39 mouse cellular contexts compared by ENCODE assay signal in genomic region chr11:109769091-109769490, GRCm38 (mm10). TPM values are rescaled to one million over a fixed set of nuclear protein-coding genes. Genes with fewer than 3 reads are reported as not detected.
DNase-seq lines count a peak whose midpoint lies in the region; ATAC-seq and TF ChIP-seq lines count a peak whose summit lies in the region.
"Had no signal": no experiment of that assay in that cellular context is flagged by ENCODE, and none has a peak within 500 bp of the region (broad histone marks: within the 10 kb centered on the region; RNA-seq: fewer than 3 reads in every experiment).

No protein-coding gene starts in this region.

- peak; percentile 14 for DNase-seq in kidney, adult 2 months
- no peak for DNase-seq in kidney, postnatal 10 days
- DNase-seq in lung, embryonic 14.5 days, result peak; percentile 41
- no peak for DNase-seq in lung, postnatal 25 days (ENCODE audit: low spot score)
- DNase-seq in CH12.LX (ENCODE audit: extremely low read depth), result no peak
- DNase-seq in right cerebral cortex, adult 2 months (ENCODE audit: low spot score in 2 of 2), result no peak
- no peak for DNase-seq in cerebellum, postnatal 14 days
- DNase-seq: adrenal gland, postnatal 10 days; B cell, adult 2 months; cerebellum, adult 8-10 months; cerebellum, postnatal 36 days; forebrain, postnatal 0 days; heart, postnatal 14 days; kidney, adult 18-20 months; kidney, postnatal 25 days; right cerebral cortex, postnatal 4 days had no signal

- H3K9me3 ChIP-seq in lung, embryonic 14.5 days (ENCODE audit: low read depth, low read length), result no peaks in the 10 kb centered on the region
- H3K9me3 ChIP-seq in CH12.LX (replicated peaks; ENCODE audit: low read length), result no peaks in the 10 kb centered on the region
- H3K9me3 ChIP-seq: hindbrain, embryonic 12.5 days; lung, embryonic 15.5 days had no signal

- WGBS in kidney, adult 2 months, result 70% methylated on average over 5 of the region's 5 CpGs
- 62% methylated on average over 5 of the region's 5 CpGs for WGBS in lung, embryonic 14.5 days

- no peak overlapping the region for H3K4me2 ChIP-seq in lung, embryonic 14.5 days
- H3K4me2 ChIP-seq in CH12.LX (ENCODE audit: insufficient read depth, low read depth, poor library complexity, severe bottlenecking), result no peak overlapping the region
- H3K4me2 ChIP-seq: hindbrain, embryonic 12.5 days; limb, embryonic 13.5 days; liver, embryonic 11.5 days; lung, embryonic 15.5 days; midbrain, embryonic 11.5 days had no signal

- TF ChIP-seq CTCF in kidney, adult 2 months (conservative IDR thresholded peaks at IDR 0.05; ENCODE audit: insufficient read depth, insufficient read length, low read depth, low read length), result no peak
- peak; percentile 24; the same call in 1 of the 2 replicates for TF ChIP-seq CTCF in lung, embryonic 14.5 days (IDR thresholded peaks at IDR 0.05; ENCODE audit: low read depth)
- peak in 1 of 2 experiments; percentile 40; a peak in 2 of 4 replicates for TF ChIP-seq CTCF in CH12.LX (conservative IDR thresholded peaks at IDR 0.05 in 1 of 2, IDR thresholded peaks at IDR 0.05 in 1 of 2; ENCODE audit: low read depth in 2 of 2, low read length in 2 of 2)

- H3K9ac ChIP-seq in lung, embryonic 14.5 days, result no peak overlapping the region
- H3K9ac ChIP-seq in CH12.LX (ENCODE audit: insufficient read depth, low read depth), result no peak overlapping the region
- H3K9ac ChIP-seq: forebrain, postnatal 0 days; hindbrain, embryonic 12.5 days; limb, embryonic 13.5 days; lung, embryonic 15.5 days had no signal

- H3K4me1 ChIP-seq in kidney, adult 2 months (ENCODE audit: control insufficient read depth, insufficient read depth, low read length), result no peaks in the 10 kb centered on the region
- H3K4me1 ChIP-seq in lung, embryonic 14.5 days (ENCODE audit: insufficient read depth), result no peaks in the 10 kb centered on the region
- peaks cover 3 to 14% of the 10 kb centered on the region in 2 experiments; a peak in 2 of 4 replicates for H3K4me1 ChIP-seq in CH12.LX (ENCODE audit: control insufficient read depth in 1 of 2, insufficient read depth in 2 of 2)
- H3K4me1 ChIP-seq: hindbrain, embryonic 12.5 days; limb, embryonic 13.5 days; lung, embryonic 15.5 days had no signal

- no peaks in the 10 kb centered on the region for H3K79me2 ChIP-seq in CH12.LX (replicated peaks; ENCODE audit: control insufficient read depth, extremely low read depth, insufficient read depth, poor library complexity, severe bottlenecking)

- peak; percentile 38 for TF ChIP-seq RAD21 in CH12.LX (IDR thresholded peaks at IDR 0.05; ENCODE audit: low read depth, low read length)

- H3K36me3 ChIP-seq in kidney, adult 2 months (ENCODE audit: control insufficient read depth, insufficient read depth, low read length), result no peaks in the 10 kb centered on the region
- no peaks in the 10 kb centered on the region for H3K36me3 ChIP-seq in lung, embryonic 14.5 days (ENCODE audit: insufficient read depth)
- no peaks in the 10 kb centered on the region for H3K36me3 ChIP-seq in CH12.LX (replicated peaks in 1 of 2; ENCODE audit: control insufficient read depth in 1 of 2, insufficient read depth in 1 of 2, low read length in 1 of 2)
- H3K36me3 ChIP-seq: G1E; hindbrain, embryonic 12.5 days; limb, embryonic 13.5 days; lung, embryonic 15.5 days had no signal

- H3K4me3 ChIP-seq in kidney, adult 2 months (ENCODE audit: insufficient read depth, low read depth, low read length), result no peak overlapping the region
- H3K4me3 ChIP-seq in lung, embryonic 14.5 days (ENCODE audit: low read depth, low read length), result no peak overlapping the region
- no peak overlapping the region for H3K4me3 ChIP-seq in CH12.LX (replicated peaks in 1 of 3; ENCODE audit: low read depth in 2 of 3, low read length in 2 of 3, poor library complexity in 1 of 3)
- H3K4me3 ChIP-seq: erythroblast, embryonic 14.5 days; hindbrain, embryonic 12.5 days; limb, embryonic 13.5 days; lung, embryonic 15.5 days had no signal

- TF ChIP-seq POLR2A in kidney, adult 2 months (IDR thresholded peaks at IDR 0.05; ENCODE audit: low read depth, low read length), result no peak
- TF ChIP-seq POLR2A in CH12.LX (IDR thresholded peaks at IDR 0.05; ENCODE audit: low read depth, low read length), result no peak

- ATAC-seq in lung, embryonic 14.5 days (ENCODE audit: insufficient read depth), result no peak
- peak; percentile 44; the same call in 1 of the 2 replicates for ATAC-seq in granulocyte monocyte progenitor cell, adult 5-6 weeks (replicated peaks; ENCODE audit: poor library complexity, severe bottlenecking)
- ATAC-seq: forebrain, postnatal 0 days; midbrain, embryonic 16.5 days; Patski had no signal

- no peak for TF ChIP-seq EP300 in CH12.LX (IDR thresholded peaks at IDR 0.05; ENCODE audit: low read length)

- in situ Hi-C loops in CH12.LX (cut with MboI; ENCODE audit: low pct_ligation_motif_present, low pct_unique_long_range_greater_than_20kb, low sequenced_read_pairs), result no loop called here

- no peak overlapping the region for H3K27ac ChIP-seq in kidney, adult 2 months (ENCODE audit: insufficient read depth, low read depth, low read length)
- no peak overlapping the region for H3K27ac ChIP-seq in lung, embryonic 14.5 days (ENCODE audit: low read depth)
- H3K27ac ChIP-seq in CH12.LX (ENCODE audit: insufficient read depth, low read depth), result no peak overlapping the region
- H3K27ac ChIP-seq: hindbrain, embryonic 12.5 days; limb, embryonic 13.5 days; lung, embryonic 15.5 days had no signal

- dilution Hi-C loops in CH12.LX (cut with MboI; ENCODE audit: extremely low pct_ligation_motif_present, extremely low pct_unique_long_range_greater_than_20kb, low sequenced_read_pairs), result no loop called here

- H3K27me3 ChIP-seq in kidney, adult 2 months (replicated peaks; ENCODE audit: control insufficient read depth, insufficient read depth, low read length), result no peaks in the 10 kb centered on the region
- H3K27me3 ChIP-seq in lung, embryonic 14.5 days (ENCODE audit: insufficient read depth, low read length), result no peaks in the 10 kb centered on the region
- no peaks in the 10 kb centered on the region for H3K27me3 ChIP-seq in CH12.LX (replicated peaks)
- H3K27me3 ChIP-seq: hindbrain, embryonic 12.5 days; limb, embryonic 13.5 days; lung, embryonic 15.5 days had no signal

TF ChIP-seq in CH12.LX, 34 proteins besides CTCF, POLR2A, EP300 and RAD21:
- TF ChIP-seq SMC3 (IDR thresholded peaks at IDR 0.05; ENCODE audit: low read depth, low read length) (peak; percentile 12; the same call in 1 of the 2 replicates), CHD2 (IDR thresholded peaks at IDR 0.05; ENCODE audit: low read length) (no peak)

RNA-seq across cellular contexts. Expression of gene Fam20a, which starts 47.0 kb away (rescaled TPM):
- 7.5 and 7.6 TPM in 2 replicates for polyA plus RNA-seq in kidney, adult 2 months (2012; rRNA removed)
- 3.0 and 3.5 TPM in 2 replicates for polyA plus RNA-seq in lung, embryonic 14.5 days (2014; fragmentation: Nextera tagmentation; extraction: Ambion mirVana)
- total RNA-seq in CH12.LX (2012; rRNA removed), result 0.08 TPM in 1 of 2 replicates, not detected in the other
- not detected in 2 replicates for total RNA-seq in CH12.LX (2014; rRNA removed)
- polyA plus RNA-seq in CH12.LX (2012; ENCODE audit: insufficient read length, low read depth), result not detected in 2 replicates
- total RNA-seq in granulocyte monocyte progenitor cell, adult 5-6 weeks (2014; fragmentation: Nextera tagmentation), result not detected in 2 replicates
- total RNA-seq in granulocyte monocyte progenitor cell, adult 5-6 weeks (2017), result not detected in 2 replicates
- total RNA-seq: neutrophil, adult 5-6 weeks had no signal
- polyA plus RNA-seq: erythroblast, embryonic 14.5 days; G1E had no signal

RNA-seq across cellular contexts. Expression of gene 1700012B07Rik, which starts 58.8 kb away (rescaled TPM):
- polyA plus RNA-seq in kidney, adult 2 months (2012; rRNA removed), result 0.07 TPM in 1 of 2 replicates, not detected in the other
- polyA plus RNA-seq in lung, embryonic 14.5 days (2014; fragmentation: Nextera tagmentation; extraction: Ambion mirVana), result not detected in 2 replicates
- not detected in 2 replicates for total RNA-seq in CH12.LX (2012; rRNA removed)
- total RNA-seq in CH12.LX (2014; rRNA removed), result not detected in 2 replicates
- polyA plus RNA-seq in CH12.LX (2012; ENCODE audit: insufficient read length, low read depth), result 0.29 and 0.44 TPM in 2 replicates
- not detected in 2 replicates for total RNA-seq in granulocyte monocyte progenitor cell, adult 5-6 weeks (2014; fragmentation: Nextera tagmentation)
- total RNA-seq in granulocyte monocyte progenitor cell, adult 5-6 weeks (2017), result not detected in 2 replicates
- total RNA-seq: adrenal gland, postnatal 10 days; forebrain, postnatal 0 days; gastrocnemius, adult 8-10 months; gastrocnemius, postnatal 4 days; heart, postnatal 14 days; layer of hippocampus, adult 18-20 months; layer of hippocampus, postnatal 25 days; left cerebral cortex, adult 8-10 months; left cerebral cortex, postnatal 36 days; megakaryocyte, adult 5-6 weeks; neutrophil, adult 5-6 weeks had no signal
- polyA plus RNA-seq: embryonic facial prominence, embryonic 14.5 days; erythroblast, embryonic 14.5 days; forebrain, embryonic 11.5 days; forebrain, postnatal 0 days; G1E; heart, embryonic 14.5 days; hindbrain, embryonic 12.5 days; limb, embryonic 13.5 days; liver, embryonic 11.5 days; lung, embryonic 15.5 days; midbrain, embryonic 11.5 days; midbrain, embryonic 16.5 days; neural tube, embryonic 11.5 days; Patski; spleen, adult 2 months had no signal

Comparison
In these comparisons a context has a peak if more than half of its experiments do, and no peak if none do; other contexts are left out.
1. DNase-seq: peak in kidney, adult 2 months (single experiment) and lung, embryonic 14.5 days (single experiment); none in kidney, postnatal 10 days (single experiment), lung, postnatal 25 days (single experiment), CH12.LX (single experiment), right cerebral cortex, adult 2 months (0 of 2) and cerebellum, postnatal 14 days (0 of 2).